Mouse (Mus musculus) cerebellum, postnatal 36 days (tissue): ENCODE data around the gene Mief2.

Source experiments
- DNase-seq, 2 experiments: peaks; one replicate each; pipeline ENCODE4 v3.0.0; 2021 to 2022; ENCODE audit warnings: mixed read lengths in 2 of 2

Gene Mief2

GRCm38 (mm10) chr11:60726601-60727391, 1.4 kb upstream of the Mief2 start, which contains the start of gene Flii:
TSS of gene Flii (minus strand) at chr11:60727263.
- DNase-seq = peak; percentile 73 to 82

- no peak for DNase-seq
Measured at GRCm38 (mm10) chr11:60727392-60728140, 632 bp upstream of the Mief2 start.

- DNase-seq = no peak
Measured at GRCm38 (mm10) chr11:60729217-60729641, 1.0 kb downstream of the Mief2 start.

- no peak for DNase-seq
Measured at GRCm38 (mm10) chr11:60730169-60730568, 2.0 kb downstream of the Mief2 start.

GRCm38 (mm10) chr11:60731251-60731650, 3.1 kb downstream of the Mief2 start:
- DNase-seq = no peak

- no peak for DNase-seq
Measured at GRCm38 (mm10) chr11:60734206-60734605, 6.0 kb downstream of the Mief2 start.

GRCm38 (mm10) chr11:60735191-60735590, 7.0 kb downstream of the Mief2 start:
- DNase-seq = no peak

GRCm38 (mm10) chr11:60736491-60736890, 8.3 kb downstream of the Mief2 start:
- no peak for DNase-seq

- no peak for DNase-seq
Measured at GRCm38 (mm10) chr11:60737450-60737849, 9.3 kb downstream of the Mief2 start.

- no peak for DNase-seq
Measured at GRCm38 (mm10) chr11:60740321-60740720, 12.1 kb downstream of the Mief2 start.

- no peak for DNase-seq
Measured at GRCm38 (mm10) chr11:60755570-60755969, 27.4 kb downstream of the Mief2 start.

GRCm38 (mm10) chr11:60761681-60762080, 33.5 kb downstream of the Mief2 start:
- DNase-seq = no peak

- no peak for DNase-seq
Measured at GRCm38 (mm10) chr11:60766969-60767368, 38.8 kb downstream of the Mief2 start.

- DNase-seq = no peak
Measured at GRCm38 (mm10) chr11:60769322-60769721, 41.1 kb downstream of the Mief2 start.

GRCm38 (mm10) chr11:60770776-60771175, 42.6 kb downstream of the Mief2 start:
- no peak for DNase-seq

GRCm38 (mm10) chr11:60772161-60772560, 44.0 kb downstream of the Mief2 start:
- no peak for DNase-seq

- no peak for DNase-seq
Measured at GRCm38 (mm10) chr11:60774158-60774689, 46.0 kb downstream of the Mief2 start.

- no peak for DNase-seq
Measured at GRCm38 (mm10) chr11:60774841-60775240, 46.6 kb downstream of the Mief2 start.

- DNase-seq = no peak
Measured at GRCm38 (mm10) chr11:60775578-60775977, 47.4 kb downstream of the Mief2 start.

GRCm38 (mm10) chr11:60776107-60776828, 48.1 kb downstream of the Mief2 start:
- no peak for DNase-seq

GRCm38 (mm10) chr11:60776829-60777740, 48.9 kb downstream of the Mief2 start, which contains the start of the genes Top3a and Smcr8:
TSS of gene Top3a (minus strand) at chr11:60777365.
TSS of gene Smcr8 (plus strand) at chr11:60777524.
- DNase-seq = peak; percentile 78 to 83
